Mouse (Mus musculus) left cerebral cortex, postnatal 10 days (tissue): ENCODE results near the gene Dock8. TPM values are rescaled to one million over a fixed set of nuclear protein-coding genes. Genes with fewer than 3 reads are reported as not detected.

Source experiments
- DNase-seq, 2 experiments: peaks; one replicate each; pipeline ENCODE4 v3.0.0; 2021 to 2022; ENCODE audit warnings: low spot score in 2 of 2, mixed read lengths in 1 of 2; ENCODE audit errors: extremely low spot score in 1 of 2
- intact Hi-C: fragments of 180-260 bp; cut with DNase I; formaldehyde crosslinking; loops from one replicate; pipeline ENCODE4 v1.15.1; 2025
- total RNA-seq, 2 experiments: library from RNA; stranded (reverse); gene quantifications; 2 replicates each; pipeline ENCODE4 v1.2.3; 2021

Gene Dock8
- total RNA-seq, 2 experiments from 2014 or later, result 3.5 to 4.2 TPM

- intact Hi-C loops, result no loop called here
- no peak for DNase-seq
Observed at GRCm38 (mm10) chr19:25221964-25222640, 222.8 kb downstream of the Dock8 start.

GRCm38 (mm10) chr19:25230058-25230974 lies 231.0 kb downstream of the Dock8 start:
- no peak for DNase-seq
- intact Hi-C loops, result no loop called here

GRCm38 (mm10) chr19:25230975-25231334 lies 231.6 kb downstream of the Dock8 start:
- intact Hi-C loops, result no loop called here
- no peak for DNase-seq

- intact Hi-C loops, result no loop called here
- no peak for DNase-seq
Observed at GRCm38 (mm10) chr19:25232032-25232431, 232.7 kb downstream of the Dock8 start.

GRCm38 (mm10) chr19:25236596-25237491 lies 237.5 kb downstream of the Dock8 start, which contains the start of gene Kank1:
Gene Kank1 (plus strand): TSS chr19:25236975.
- intact Hi-C loops, result loop anchor here (5.0 kb wide), 1 partner anchor 100 kb away; no protein-coding TSS in a partner anchor
- DNase-seq, result peak; percentile 19 to 69

GRCm38 (mm10) chr19:25237492-25238040 lies 238.2 kb downstream of the Dock8 start:
- intact Hi-C loops, result loop anchor here (5.0 kb wide), 1 partner anchor 100 kb away; no protein-coding TSS in a partner anchor
- DNase-seq, result peak in 1 of 2 experiments; percentile 67

GRCm38 (mm10) chr19:25238121-25238520 lies 238.8 kb downstream of the Dock8 start:
- DNase-seq, result no peak
- intact Hi-C loops, result loop anchor here (5.0 kb wide), 1 partner anchor 99 kb away; no protein-coding TSS in a partner anchor

GRCm38 (mm10) chr19:25243566-25243965 lies 244.2 kb downstream of the Dock8 start:
- no peak for DNase-seq
- intact Hi-C loops, result no loop called here

- DNase-seq, result no peak
- intact Hi-C loops, result no loop called here
Observed at GRCm38 (mm10) chr19:25246062-25246461, 246.7 kb downstream of the Dock8 start.

- intact Hi-C loops, result no loop called here
- DNase-seq, result no peak
Observed at GRCm38 (mm10) chr19:25247858-25248552, 248.7 kb downstream of the Dock8 start.

GRCm38 (mm10) chr19:25249230-25249629 lies 249.9 kb downstream of the Dock8 start:
- no peak for DNase-seq
- intact Hi-C loops, result no loop called here

GRCm38 (mm10) chr19:25251610-25252140 lies 252.3 kb downstream of the Dock8 start:
- intact Hi-C loops, result no loop called here

More at GRCm38 (mm10) chr19:25251610-25252140, 252.3 kb downstream of the Dock8 start:
- DNase-seq, result no peak

Other genes starting within 250 kb of the Dock8 start
- 1 to 10 TPM; 3.1 to 4.3 TPM for gene Pgm5, start 137.7 kb upstream of the Dock8 start, total RNA-seq
- 100 to 1,000 TPM; 226 to 239 TPM for gene Gm10053, start 123.8 kb upstream of the Dock8 start, total RNA-seq
- gene Foxd4, start 98.3 kb upstream of the Dock8 start, total RNA-seq, result not detected
- 10 to 100 TPM; 11.9 to 12.9 TPM for gene Cbwd1, start 37.9 kb upstream of the Dock8 start, total RNA-seq
- 10 to 100 TPM; 18.9 to 22.0 TPM for gene Kank1, start 237.4 kb downstream of the Dock8 start, total RNA-seq